Comparison of ENCODE assay signal across 14 mouse cellular contexts in the genomic region with DNA sequence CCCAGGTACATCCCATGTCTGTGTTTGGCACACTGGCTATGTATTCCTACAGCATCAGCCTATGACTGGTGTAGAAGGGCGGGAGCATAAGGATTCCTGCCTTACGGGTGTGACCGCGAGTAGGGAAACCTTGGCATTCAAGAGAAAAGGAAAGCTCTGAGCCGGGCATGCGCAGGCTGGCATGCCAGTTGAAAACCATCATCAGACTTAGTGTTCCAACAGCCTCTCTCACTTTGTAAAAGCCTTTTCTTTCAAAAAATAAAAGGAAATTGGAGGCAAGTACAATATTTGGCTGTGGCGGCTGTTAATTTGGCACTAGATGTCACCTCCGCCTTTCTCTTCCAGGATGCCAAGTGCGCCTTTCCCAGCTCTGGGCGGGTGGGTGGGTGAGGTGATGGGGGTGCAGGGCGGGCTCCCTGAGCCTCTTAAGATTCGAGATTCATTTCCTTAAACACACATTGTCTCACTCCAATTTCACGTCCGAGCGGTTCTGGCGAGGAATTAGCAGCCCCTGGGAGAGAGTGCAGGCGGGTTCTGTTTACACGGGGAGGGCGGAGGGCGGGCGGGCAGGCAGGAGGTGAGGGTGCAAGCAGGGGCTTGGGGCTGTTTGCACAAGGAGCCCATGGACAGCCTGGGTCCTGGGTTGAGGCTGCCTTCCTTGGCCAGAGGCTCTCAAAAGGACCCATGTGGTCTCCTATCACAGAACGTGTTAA. TPM values are rescaled to one million over a fixed set of nuclear protein-coding genes. Genes with fewer than 3 reads are reported as not detected.
A peak's percentile ranks its signal among the peaks of the same experiment; 100 is the strongest.
DNase-seq lines count a peak whose midpoint lies in the region; ATAC-seq and TF ChIP-seq lines count a peak whose summit lies in the region.
"Had no signal": no experiment of that assay in that cellular context is flagged by ENCODE, and none has a peak within 500 bp of the region (broad histone marks: within the 10 kb centered on the region; RNA-seq: fewer than 3 reads in every experiment).

No protein-coding gene starts in this region.

- H3K4me1 ChIP-seq in forebrain, postnatal 0 days (ENCODE audit: insufficient read depth): peaks cover 7% of the 10 kb centered on the region; the same call in 1 of the 2 replicates
- peaks cover 54% of the 10 kb centered on the region for H3K4me1 ChIP-seq in forebrain, embryonic 12.5 days
- no peaks in the 10 kb centered on the region for H3K4me1 ChIP-seq in lung, postnatal 0 days (ENCODE audit: insufficient read depth, low read depth, low read length)
- peaks cover 6% of the 10 kb centered on the region; the same call in 1 of the 2 replicates for H3K4me1 ChIP-seq in intestine, embryonic 16.5 days (ENCODE audit: control insufficient read depth, insufficient read depth, low read length)
- no peaks in the 10 kb centered on the region for H3K4me1 ChIP-seq in stomach, postnatal 0 days (replicated peaks; ENCODE audit: control insufficient read depth, insufficient read depth)

- H3K9me3 ChIP-seq in forebrain, postnatal 0 days (ENCODE audit: low read length): no peaks in the 10 kb centered on the region
- no peaks in the 10 kb centered on the region for H3K9me3 ChIP-seq in forebrain, embryonic 12.5 days
- H3K9me3 ChIP-seq in lung, postnatal 0 days (ENCODE audit: low read length): no peaks in the 10 kb centered on the region
- no peaks in the 10 kb centered on the region for H3K9me3 ChIP-seq in intestine, embryonic 16.5 days (ENCODE audit: control insufficient read depth, low read length)
- no peaks in the 10 kb centered on the region for H3K9me3 ChIP-seq in stomach, postnatal 0 days (ENCODE audit: control insufficient read depth, low read length)
- H3K9me3 ChIP-seq: liver, embryonic 13.5 days had no signal

- WGBS in forebrain, postnatal 0 days: 16% methylated on average over 22 of the region's 22 CpGs
- 42% methylated on average over 22 of the region's 22 CpGs for WGBS in forebrain, embryonic 12.5 days
- 27% methylated on average over 22 of the region's 22 CpGs for WGBS in lung, postnatal 0 days
- WGBS in intestine, embryonic 16.5 days: 30% methylated on average over 22 of the region's 22 CpGs
- WGBS in stomach, postnatal 0 days: 27% methylated on average over 22 of the region's 22 CpGs

- peak; percentile 24; the same call in 1 of the 2 replicates for ATAC-seq in forebrain, postnatal 0 days
- no peak for ATAC-seq in forebrain, embryonic 12.5 days (ENCODE audit: low FRiP score)
- ATAC-seq in lung, postnatal 0 days: no peak
- peak; percentile 68 for ATAC-seq in intestine, embryonic 16.5 days
- no peak for ATAC-seq in stomach, postnatal 0 days (ENCODE audit: low FRiP score, low TSS enrichment)
- no peak for ATAC-seq in activated CD4-positive, CD25-positive, alpha-beta regulatory T cell, adult 4 months

- H3K4me3 ChIP-seq in forebrain, postnatal 0 days (ENCODE audit: low read depth, low read length): 0 out of 2 replicates have a peak overlapping the region, but pooled peaks have one; percentile 5
- H3K4me3 ChIP-seq in forebrain, embryonic 12.5 days (replicated peaks): no peak overlapping the region
- no peak overlapping the region for H3K4me3 ChIP-seq in lung, postnatal 0 days (ENCODE audit: low read depth, low read length)
- H3K4me3 ChIP-seq in intestine, embryonic 16.5 days (ENCODE audit: low read length): no peak overlapping the region
- no peak overlapping the region for H3K4me3 ChIP-seq in stomach, postnatal 0 days (ENCODE audit: low read depth, low read length)
- H3K4me3 ChIP-seq: heart, adult 2 months; liver, embryonic 13.5 days; megakaryocyte, embryonic 14.5 days had no signal

- H3K36me3 ChIP-seq in forebrain, postnatal 0 days (ENCODE audit: insufficient read depth): no peaks in the 10 kb centered on the region
- H3K36me3 ChIP-seq in forebrain, embryonic 12.5 days (replicated peaks): no peaks in the 10 kb centered on the region
- no peaks in the 10 kb centered on the region for H3K36me3 ChIP-seq in lung, postnatal 0 days (ENCODE audit: insufficient read depth, low read length)
- H3K36me3 ChIP-seq in intestine, embryonic 16.5 days (ENCODE audit: control insufficient read depth, insufficient read depth, low read length): no peaks in the 10 kb centered on the region
- no peaks in the 10 kb centered on the region for H3K36me3 ChIP-seq in stomach, postnatal 0 days (ENCODE audit: control insufficient read depth, insufficient read depth, low read length)
- H3K36me3 ChIP-seq: liver, embryonic 13.5 days had no signal

- peak; percentile 56 for DNase-seq in forebrain, postnatal 0 days
- DNase-seq in lung, postnatal 0 days (ENCODE audit: low spot score): no peak
- DNase-seq in lung, postnatal 36 days: no peak
- peak; percentile 24 for DNase-seq in stomach, postnatal 0 days (ENCODE audit: low spot score)
- DNase-seq in urinary bladder, adult 2 months (ENCODE audit: low spot score): no peak
- DNase-seq: B cell, adult 2 months; heart, adult 2 months; heart, postnatal 14 days; liver, embryonic 13.5 days had no signal

- TF ChIP-seq EP300 in lung, postnatal 0 days (IDR thresholded peaks at IDR 0.05): no peak
- TF ChIP-seq EP300 in stomach, postnatal 0 days (optimal IDR thresholded peaks at IDR 0.05): no peak

- H3K9ac ChIP-seq in forebrain, postnatal 0 days: no peak overlapping the region
- no peak overlapping the region for H3K9ac ChIP-seq in forebrain, embryonic 12.5 days
- H3K9ac ChIP-seq in lung, postnatal 0 days (replicated peaks; ENCODE audit: low read depth): no peak overlapping the region
- H3K9ac ChIP-seq in intestine, embryonic 16.5 days (ENCODE audit: low read depth, low read length): no peak overlapping the region
- no peak overlapping the region for H3K9ac ChIP-seq in stomach, postnatal 0 days (ENCODE audit: low read length)
- H3K9ac ChIP-seq: liver, embryonic 13.5 days had no signal

- no peak for TF ChIP-seq CTCF in forebrain, postnatal 0 days (IDR thresholded peaks at IDR 0.05; ENCODE audit: low read depth)
- TF ChIP-seq CTCF in lung, postnatal 0 days (IDR thresholded peaks at IDR 0.05): no peak
- no peak for TF ChIP-seq CTCF in stomach, postnatal 0 days (IDR thresholded peaks at IDR 0.05; ENCODE audit: low read depth)

- peaks cover 15% of the 10 kb centered on the region for H3K27me3 ChIP-seq in forebrain, postnatal 0 days (ENCODE audit: insufficient read depth, low read length)
- H3K27me3 ChIP-seq in forebrain, embryonic 12.5 days: no peaks in the 10 kb centered on the region
- no peaks in the 10 kb centered on the region for H3K27me3 ChIP-seq in lung, postnatal 0 days (replicated peaks; ENCODE audit: insufficient read depth, low read length)
- H3K27me3 ChIP-seq in intestine, embryonic 16.5 days (replicated peaks; ENCODE audit: control insufficient read depth, insufficient read depth, low read length): 0 out of 2 replicates have a peak, but pooled peaks cover 2% of the 10 kb centered on the region
- no peaks in the 10 kb centered on the region for H3K27me3 ChIP-seq in stomach, postnatal 0 days (ENCODE audit: control insufficient read depth, insufficient read depth, low read length)

- no peak overlapping the region for H3K27ac ChIP-seq in forebrain, postnatal 0 days (ENCODE audit: low read depth, low read length)
- no peak overlapping the region for H3K27ac ChIP-seq in forebrain, embryonic 12.5 days
- H3K27ac ChIP-seq in lung, postnatal 0 days (ENCODE audit: low read length): no peak overlapping the region
- no peak overlapping the region for H3K27ac ChIP-seq in intestine, embryonic 16.5 days (ENCODE audit: low read length)
- no peak overlapping the region for H3K27ac ChIP-seq in stomach, postnatal 0 days (replicated peaks)
- H3K27ac ChIP-seq: heart, adult 2 months; liver, embryonic 13.5 days had no signal

- H3K4me2 ChIP-seq in forebrain, postnatal 0 days (ENCODE audit: low read depth): peak overlapping the region; percentile 8; the same call in 1 of the 2 replicates
- no peak overlapping the region for H3K4me2 ChIP-seq in forebrain, embryonic 12.5 days
- peak overlapping the region; percentile 17; the same call in 1 of the 2 replicates for H3K4me2 ChIP-seq in lung, postnatal 0 days (replicated peaks; ENCODE audit: low read depth, low read length)
- H3K4me2 ChIP-seq in intestine, embryonic 16.5 days (ENCODE audit: low read depth, low read length): no peak overlapping the region
- H3K4me2 ChIP-seq in stomach, postnatal 0 days (replicated peaks; ENCODE audit: low read depth): no peak overlapping the region
- H3K4me2 ChIP-seq: liver, embryonic 13.5 days had no signal

RNA-seq across cellular contexts. Expression of gene Cacna2d2, which starts 49.5 kb away (rescaled TPM):
- 29.7 and 49.5 TPM in 2 replicates for total RNA-seq in forebrain, postnatal 0 days (2014; rRNA removed)
- 3.0 and 5.0 TPM in 2 replicates for polyA plus RNA-seq in forebrain, postnatal 0 days (2015; fragmentation: Nextera tagmentation; extraction: Ambion mirVana)
- polyA plus RNA-seq in forebrain, embryonic 12.5 days (2016; fragmentation: Nextera tagmentation; extraction: Ambion mirVana): 3.3 and 3.4 TPM in 2 replicates
- polyA plus RNA-seq in lung, postnatal 0 days (2015; fragmentation: Nextera tagmentation; extraction: Ambion mirVana): 0.04 TPM in 1 of 2 replicates, not detected in the other
- polyA plus RNA-seq in intestine, embryonic 16.5 days (2015; fragmentation: Nextera tagmentation; extraction: Ambion mirVana): 0.50 and 0.77 TPM in 2 replicates
- polyA plus RNA-seq in stomach, postnatal 0 days (2015; fragmentation: Nextera tagmentation; extraction: Ambion mirVana): 0.15 and 0.16 TPM in 2 replicates
- polyA plus RNA-seq in activated CD4-positive, CD25-positive, alpha-beta regulatory T cell, adult 4 months (2017; shearing (Covaris generic)): under 1 TPM; 0.16 to 0.41 TPM
- polyA plus RNA-seq in urinary bladder, adult 2 months (2012; rRNA removed): 0.46 and 0.84 TPM in 2 replicates
- total RNA-seq: MEL had no signal
- polyA plus RNA-seq: liver, embryonic 13.5 days had no signal

Comparison
In these comparisons a context has a peak if more than half of its experiments do, and no peak if none do; other contexts are left out.
1. ATAC-seq: peak in forebrain, postnatal 0 days (single experiment) and intestine, embryonic 16.5 days (single experiment); none in forebrain, embryonic 12.5 days (single experiment), lung, postnatal 0 days (single experiment), stomach, postnatal 0 days (single experiment) and activated CD4-positive, CD25-positive, alpha-beta regulatory T cell, adult 4 months (single experiment).
2. H3K4me2 ChIP-seq: peak in forebrain, postnatal 0 days (single experiment) and lung, postnatal 0 days (single experiment); none in forebrain, embryonic 12.5 days (single experiment), intestine, embryonic 16.5 days (single experiment) and stomach, postnatal 0 days (single experiment).
3. DNase-seq: peak in forebrain, postnatal 0 days (single experiment) and stomach, postnatal 0 days (single experiment); none in lung, postnatal 0 days (single experiment), lung, postnatal 36 days (single experiment) and urinary bladder, adult 2 months (single experiment).